Mouse (Mus musculus): ENCODE data around the gene Pdcd1. TPM values are rescaled to one million over a fixed set of nuclear protein-coding genes. Genes with fewer than 3 reads are reported as not detected.

Gene Pdcd1
- polyA plus RNA-seq, 1 experiment from 2014 or later = not detected

DNA sequence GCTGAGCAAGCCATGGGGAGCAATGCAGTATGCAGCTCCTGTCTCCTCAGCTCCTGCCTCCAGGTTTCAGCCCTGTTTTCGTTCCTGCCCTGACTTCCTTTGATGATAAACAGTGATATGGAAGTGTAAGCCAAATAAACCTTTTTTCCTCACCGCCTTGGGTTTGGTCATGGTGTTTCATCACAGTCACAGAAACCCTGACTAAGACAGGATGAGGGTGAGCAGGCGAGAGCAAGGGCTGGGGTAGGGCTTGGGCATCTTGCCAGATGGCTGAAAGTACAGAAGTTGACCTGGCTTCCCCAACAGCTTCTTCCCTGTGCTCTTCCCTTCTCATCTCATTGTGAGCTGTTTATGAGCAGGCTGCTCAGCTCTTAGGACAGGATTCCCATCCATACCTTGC lies 3.6 kb upstream of the Pdcd1 start:
- Histone ChIP-seq H3K4me3 (no peak overlapping the region), H3K27me3 (ENCODE audit: insufficient read depth, poor library complexity, severe bottlenecking) (no peaks in the 10 kb centered on the region), H3K27ac (no peak overlapping the region), H3K4me1 (peaks cover 6% of the 10 kb centered on the region; the same call in 1 of the 2 replicates), H3K9me3 (no peaks in the 10 kb centered on the region), H3K36me3 (no peaks in the 10 kb centered on the region)
- DNase-seq (ENCODE audit: low spot score) = no peak
- 53% methylated on average over 3 of the region's 3 CpGs for WGBS

DNA sequence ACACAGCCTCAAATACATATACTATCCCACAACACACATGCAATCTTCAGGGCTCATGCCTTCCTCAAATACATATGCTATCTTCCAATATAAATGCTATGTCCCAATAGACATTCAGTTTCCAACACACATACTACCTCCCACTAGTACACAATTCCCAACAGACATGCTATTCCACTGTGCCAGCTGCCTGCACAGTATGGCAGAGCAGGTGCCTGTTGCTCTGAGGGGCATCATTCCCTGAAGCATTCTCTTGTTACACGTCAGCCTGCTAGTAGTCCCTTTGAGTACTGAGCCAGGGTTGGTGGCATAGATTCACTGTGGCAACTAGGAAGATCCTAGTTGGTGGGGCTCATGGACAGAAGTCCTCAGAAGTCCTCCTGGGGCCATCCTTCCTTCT lies 2.1 kb upstream of the Pdcd1 start:
- no peak overlapping the region for H3K27ac ChIP-seq
- no peak for DNase-seq (ENCODE audit: low spot score)
- no peaks in the 10 kb centered on the region for H3K9me3 ChIP-seq
- no peaks in the 10 kb centered on the region for H3K36me3 ChIP-seq
- peaks cover 6% of the 10 kb centered on the region; the same call in 1 of the 2 replicates for H3K4me1 ChIP-seq
- H3K4me3 ChIP-seq = no peak overlapping the region
- no peaks in the 10 kb centered on the region for H3K27me3 ChIP-seq (ENCODE audit: insufficient read depth, poor library complexity, severe bottlenecking)
- WGBS = 86% methylated on average over 1 of the region's 1 CpGs

- 61% methylated on average over 7 of the region's 7 CpGs for WGBS
- DNase-seq (ENCODE audit: low spot score) = no peak
- Histone ChIP-seq H3K27ac (no peak overlapping the region), H3K4me3 (no peak overlapping the region), H3K36me3 (no peaks in the 10 kb centered on the region), H3K27me3 (ENCODE audit: insufficient read depth, poor library complexity, severe bottlenecking) (no peaks in the 10 kb centered on the region), H3K4me1 (peaks cover 6% of the 10 kb centered on the region; the same call in 1 of the 2 replicates), H3K9me3 (no peaks in the 10 kb centered on the region)
Measured at GRCm38 (mm10) chr1:94053530-94054216, 1.3 kb upstream of the Pdcd1 start.

DNA sequence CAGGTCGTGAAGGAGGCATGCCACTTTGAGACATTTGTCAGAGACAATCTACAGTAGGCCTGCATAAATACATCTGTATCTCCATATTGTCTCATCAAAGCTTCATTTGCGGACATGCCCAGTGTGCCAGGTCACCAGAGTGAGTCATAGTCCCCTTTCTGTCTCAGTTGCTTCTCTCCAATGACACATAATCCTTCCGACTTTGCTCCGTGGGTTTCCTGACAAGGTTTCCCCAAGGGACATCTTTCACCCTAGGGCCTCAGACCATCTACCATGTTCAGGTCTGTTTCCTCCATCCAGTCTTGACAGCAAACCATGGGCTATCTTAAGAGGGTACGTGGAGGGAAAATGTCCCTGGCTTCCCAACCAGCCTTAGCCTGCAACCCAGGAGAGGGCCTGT lies 1.2 kb downstream of the Pdcd1 start:
- Histone ChIP-seq H3K27ac (no peak overlapping the region), H3K4me3 (no peak overlapping the region), H3K9me3 (no peaks in the 10 kb centered on the region), H3K36me3 (no peaks in the 10 kb centered on the region), H3K27me3 (ENCODE audit: insufficient read depth, poor library complexity, severe bottlenecking) (no peaks in the 10 kb centered on the region), H3K4me1 (peaks cover 6% of the 10 kb centered on the region; the same call in 1 of the 2 replicates)
- WGBS = 83% methylated on average over 5 of the region's 5 CpGs
- DNase-seq (ENCODE audit: low spot score) = no peak

GRCm38 (mm10) chr1:94046544-94046943 lies 5.8 kb downstream of the Pdcd1 start:
- no peak overlapping the region for H3K4me3 ChIP-seq
- peak; percentile 47 for DNase-seq (ENCODE audit: low spot score)
- WGBS = 71% methylated on average over 4 of the region's 4 CpGs

DNA sequence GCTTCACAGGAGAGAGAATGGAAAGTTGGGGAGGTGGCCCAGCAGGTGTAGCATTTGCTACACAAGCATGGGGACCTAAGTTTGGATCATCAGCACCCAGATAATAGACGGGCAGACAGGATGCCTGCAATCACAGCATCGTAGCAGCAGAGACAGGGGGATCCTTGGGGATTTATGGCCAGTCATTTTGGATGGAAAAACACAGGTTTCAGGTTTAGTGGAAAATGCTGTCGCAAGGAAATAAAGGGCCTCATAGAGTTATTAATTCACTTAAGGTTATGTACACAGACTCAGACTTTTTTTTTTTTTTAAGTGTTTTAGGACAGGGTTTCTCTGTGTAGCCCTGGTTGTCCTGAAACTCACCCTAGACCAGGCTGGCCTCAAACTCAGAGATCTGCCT lies 6.8 kb downstream of the Pdcd1 start:
- peak; percentile 38 for DNase-seq (ENCODE audit: low spot score)
- Histone ChIP-seq H3K9me3 (no peaks in the 10 kb centered on the region), H3K4me1 (no peaks in the 10 kb centered on the region), H3K36me3 (no peaks in the 10 kb centered on the region), H3K27ac (no peak overlapping the region), H3K27me3 (ENCODE audit: insufficient read depth, poor library complexity, severe bottlenecking) (no peaks in the 10 kb centered on the region), H3K4me3 (no peak overlapping the region)
- 79% methylated on average over 3 of the region's 3 CpGs for WGBS

More at GRCm38 (mm10) chr1:94046544-94046943, 5.8 kb downstream of the Pdcd1 start:
- no peaks in the 10 kb centered on the region for H3K9me3 ChIP-seq
- H3K27me3 ChIP-seq (ENCODE audit: insufficient read depth, poor library complexity, severe bottlenecking) = no peaks in the 10 kb centered on the region
- no peaks in the 10 kb centered on the region for H3K36me3 ChIP-seq
- no peak overlapping the region for H3K27ac ChIP-seq
- no peaks in the 10 kb centered on the region for H3K4me1 ChIP-seq

DNA sequence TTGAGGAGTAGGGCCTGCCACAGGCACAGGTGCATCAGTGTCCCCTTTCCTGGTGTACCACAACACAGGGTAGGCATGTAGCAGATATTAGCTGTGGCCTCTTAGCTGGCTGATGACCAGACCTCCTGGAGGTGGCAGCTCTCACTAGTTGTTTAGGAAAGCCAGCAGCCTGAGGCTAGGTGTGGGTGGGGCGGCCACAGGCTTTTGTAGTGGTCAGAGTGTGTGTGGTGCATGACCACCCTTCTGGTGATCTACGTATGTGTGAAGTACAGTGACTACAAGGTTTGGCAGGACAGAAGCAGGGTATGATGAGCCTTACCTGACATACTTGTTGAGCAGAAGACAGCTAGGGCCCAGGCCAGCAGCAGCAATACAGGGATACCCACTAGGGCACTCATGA lies 12.0 kb downstream of the Pdcd1 start:
- WGBS = 87% methylated on average over 2 of the region's 2 CpGs
- DNase-seq (ENCODE audit: low spot score) = no peak
- H3K27ac ChIP-seq = no peak overlapping the region

DNA sequence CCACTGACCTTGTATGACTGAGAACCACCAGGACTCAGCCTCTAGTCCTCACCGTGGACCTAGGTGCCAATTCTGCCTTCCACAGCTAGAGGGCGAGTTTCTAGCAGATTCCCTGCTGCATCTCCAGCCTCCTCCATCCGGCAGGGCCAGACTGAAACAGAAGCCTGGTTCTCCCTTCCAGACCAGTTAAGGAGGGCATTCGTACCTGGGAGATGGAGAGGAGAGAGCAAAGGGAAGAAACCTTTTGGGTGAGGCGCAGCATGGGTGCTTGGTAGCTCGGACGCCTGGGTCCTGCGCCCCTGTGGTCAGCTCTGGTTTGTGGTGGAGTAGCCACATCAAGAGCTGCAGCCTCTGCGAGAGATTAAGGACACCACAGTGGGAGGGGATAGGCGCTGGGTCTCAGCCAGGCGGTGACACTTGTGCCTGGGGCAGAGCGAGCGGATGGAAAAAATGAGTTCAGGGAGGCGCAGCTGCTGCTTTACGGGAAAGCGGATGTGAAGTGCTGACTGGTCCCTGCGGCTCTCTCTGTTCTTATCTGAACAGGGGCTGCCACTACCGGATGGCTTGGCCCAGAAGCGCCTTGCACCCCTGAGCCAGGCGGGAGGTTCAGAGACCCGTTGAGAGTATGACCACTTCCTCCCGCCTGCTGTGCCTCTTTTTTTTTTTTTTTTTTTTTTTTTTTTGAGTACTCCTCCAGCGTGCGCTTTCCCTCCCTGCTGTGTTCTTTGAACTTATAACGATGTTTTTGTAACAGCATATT lies 17.2 kb downstream of the Pdcd1 start:
- H3K36me3 ChIP-seq = no peaks in the 10 kb centered on the region
- peak overlapping the region; percentile 57 for H3K4me3 ChIP-seq
- WGBS = under 1% methylated on average over 25 of the region's 25 CpGs
- H3K27ac ChIP-seq = peak overlapping the region; percentile 87
- no peaks in the 10 kb centered on the region for H3K9me3 ChIP-seq
- H3K4me1 ChIP-seq = peaks cover 7% of the 10 kb centered on the region
- H3K27me3 ChIP-seq (ENCODE audit: insufficient read depth, poor library complexity, severe bottlenecking) = peaks cover 9% of the 10 kb centered on the region
- peak; percentile 93 for DNase-seq (ENCODE audit: low spot score)

More for the DNA sequence above, 12.0 kb downstream of the Pdcd1 start:
- Histone ChIP-seq H3K4me3 (no peak overlapping the region), H3K27me3 (ENCODE audit: insufficient read depth, poor library complexity, severe bottlenecking) (peaks cover 9% of the 10 kb centered on the region), H3K36me3 (no peaks in the 10 kb centered on the region), H3K4me1 (peaks cover 4% of the 10 kb centered on the region), H3K9me3 (no peaks in the 10 kb centered on the region)

GRCm38 (mm10) chr1:94033075-94033602 lies 19.2 kb downstream of the Pdcd1 start:
- peaks cover 7% of the 10 kb centered on the region for H3K4me1 ChIP-seq
- H3K27me3 ChIP-seq (ENCODE audit: insufficient read depth, poor library complexity, severe bottlenecking) = no peaks in the 10 kb centered on the region; the same call in 1 of the 2 replicates
- WGBS = 80% methylated on average over 2 of the region's 2 CpGs
- H3K9me3 ChIP-seq = no peaks in the 10 kb centered on the region
- no peak overlapping the region for H3K27ac ChIP-seq
- H3K4me3 ChIP-seq = no peak overlapping the region
- no peak for DNase-seq (ENCODE audit: low spot score)
- no peaks in the 10 kb centered on the region for H3K36me3 ChIP-seq

DNA sequence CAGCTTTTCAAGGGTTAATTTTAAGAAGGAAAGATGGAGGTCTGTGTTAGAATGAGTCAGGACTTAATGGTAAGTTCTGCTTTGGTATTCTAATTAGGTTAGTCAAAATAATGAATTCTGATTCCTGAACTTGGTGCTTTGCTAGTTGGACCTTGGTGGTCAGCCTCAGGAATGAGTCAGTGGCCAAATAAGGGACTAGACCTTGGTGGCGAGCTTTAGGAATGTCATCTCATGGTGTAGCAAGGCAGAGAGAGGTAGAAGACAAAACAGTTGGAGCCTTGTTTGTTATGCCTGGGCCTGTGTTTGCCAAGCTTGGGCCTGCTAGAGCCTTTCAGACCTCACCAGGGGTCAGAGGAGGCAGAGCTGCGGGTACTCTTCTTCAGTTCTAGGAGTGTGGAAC lies 23.6 kb downstream of the Pdcd1 start:
- H3K4me3 ChIP-seq = no peak overlapping the region
- DNase-seq (ENCODE audit: low spot score) = no peak
- H3K27me3 ChIP-seq (ENCODE audit: insufficient read depth, poor library complexity, severe bottlenecking) = no peaks in the 10 kb centered on the region
- H3K36me3 ChIP-seq = no peaks in the 10 kb centered on the region
- H3K4me1 ChIP-seq = no peaks in the 10 kb centered on the region
- 84% methylated on average over 2 of the region's 2 CpGs for WGBS
- H3K9me3 ChIP-seq = no peaks in the 10 kb centered on the region
- no peak overlapping the region for H3K27ac ChIP-seq

DNA sequence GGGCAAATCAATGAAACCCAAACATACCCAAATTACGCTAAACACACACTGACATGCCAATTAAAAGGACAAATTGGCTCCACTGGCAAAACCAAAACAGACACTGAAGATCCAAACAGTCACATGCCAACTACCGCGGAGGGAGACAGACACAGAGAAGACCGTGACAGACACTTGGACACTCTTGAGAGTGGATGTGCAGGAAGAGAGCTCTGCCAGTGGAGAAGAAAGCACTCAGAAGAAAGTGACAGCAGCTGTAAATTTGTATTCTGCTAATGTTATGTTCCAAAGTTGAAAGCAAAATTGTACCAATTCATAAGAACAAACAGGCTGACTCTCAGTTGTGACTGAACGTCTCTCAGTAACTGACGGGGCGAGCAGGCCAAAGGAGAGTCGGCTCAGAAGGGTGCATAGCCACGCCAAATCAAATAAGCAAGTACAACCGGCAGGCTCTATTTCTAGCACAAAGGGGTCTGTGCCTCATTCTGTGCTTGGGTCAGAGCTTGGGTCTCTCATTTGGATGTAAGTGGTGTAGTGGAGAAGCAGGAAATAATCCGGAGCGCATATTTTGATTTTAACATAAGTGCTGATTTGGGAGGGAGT lies 24.7 kb downstream of the Pdcd1 start:
- 83% methylated on average over 12 of the region's 12 CpGs for WGBS
- no peaks in the 10 kb centered on the region for H3K9me3 ChIP-seq

DNA sequence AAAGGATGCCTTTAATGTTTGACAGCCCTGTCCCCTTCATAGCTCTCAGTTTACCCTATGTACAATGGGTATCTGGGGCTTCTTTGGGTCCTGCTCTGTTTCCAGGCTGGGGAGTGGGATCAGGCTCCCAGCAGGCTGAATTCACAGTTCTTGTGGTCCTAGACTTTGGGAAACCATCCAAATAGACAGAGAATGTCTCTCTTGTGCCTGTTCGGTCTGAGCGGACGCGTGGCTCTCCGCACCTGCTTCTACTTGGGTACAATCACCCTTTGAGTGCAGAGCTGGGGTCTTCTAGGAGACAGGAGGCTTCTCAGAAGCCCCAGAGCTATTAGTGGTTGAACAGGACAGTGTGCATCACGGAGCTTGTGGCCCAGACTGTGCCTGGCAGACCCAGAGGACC lies 32.2 kb downstream of the Pdcd1 start, which contains the start of gene Neu4:
Neu4 (plus strand) TSS at position 301 of the 400 bp plus-strand sequence.
- no peak for DNase-seq (ENCODE audit: low spot score)
- Histone ChIP-seq H3K4me1 (no peaks in the 10 kb centered on the region), H3K27ac (no peak within 1 kb of the TSS), H3K4me3 (no peak within 1 kb of the TSS), H3K27me3 (ENCODE audit: insufficient read depth, poor library complexity, severe bottlenecking) (no peaks in the 10 kb centered on the region), H3K9me3 (no peaks in the 10 kb centered on the region; the same call in 1 of the 2 replicates), H3K36me3 (no peaks in the 10 kb centered on the region)
- 87% methylated on average over 6 of the region's 6 CpGs for WGBS

More for the DNA sequence above, 24.7 kb downstream of the Pdcd1 start:
- no peak overlapping the region for H3K27ac ChIP-seq
- H3K27me3 ChIP-seq (ENCODE audit: insufficient read depth, poor library complexity, severe bottlenecking) = no peaks in the 10 kb centered on the region
- DNase-seq (ENCODE audit: low spot score) = no peak
- H3K36me3 ChIP-seq = no peaks in the 10 kb centered on the region
- H3K4me1 ChIP-seq = no peaks in the 10 kb centered on the region
- H3K4me3 ChIP-seq = no peak overlapping the region

DNA sequence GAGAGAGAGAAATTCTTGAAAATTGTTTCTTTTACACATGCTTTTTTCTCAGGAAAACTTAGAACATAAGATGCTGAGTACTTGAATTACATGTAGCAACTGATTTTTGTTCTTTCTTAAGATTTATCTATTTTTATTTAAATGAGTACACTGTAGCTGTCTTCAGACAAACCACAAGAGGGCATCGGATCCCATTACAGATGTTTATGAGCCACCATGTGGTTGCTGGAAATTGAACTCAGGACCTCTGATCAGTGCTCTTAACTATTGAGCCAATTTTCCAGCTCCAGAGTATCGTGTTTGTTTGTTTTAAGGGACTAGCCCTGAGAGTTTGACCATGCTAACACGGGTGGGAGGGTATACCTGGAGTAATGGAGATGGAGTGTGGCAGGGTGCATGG lies 40.7 kb downstream of the Pdcd1 start:
- H3K36me3 ChIP-seq = no peaks in the 10 kb centered on the region
- H3K4me3 ChIP-seq = no peak overlapping the region
- WGBS = 61% methylated on average over 3 of the region's 3 CpGs
- no peaks in the 10 kb centered on the region for H3K4me1 ChIP-seq
- no peaks in the 10 kb centered on the region for H3K9me3 ChIP-seq
- no peak overlapping the region for H3K27ac ChIP-seq
- no peak for DNase-seq (ENCODE audit: low spot score)
- H3K27me3 ChIP-seq (ENCODE audit: insufficient read depth, poor library complexity, severe bottlenecking) = no peaks in the 10 kb centered on the region
